ENCODE assay signal across 15 mouse cellular contexts in the genomic region with DNA sequence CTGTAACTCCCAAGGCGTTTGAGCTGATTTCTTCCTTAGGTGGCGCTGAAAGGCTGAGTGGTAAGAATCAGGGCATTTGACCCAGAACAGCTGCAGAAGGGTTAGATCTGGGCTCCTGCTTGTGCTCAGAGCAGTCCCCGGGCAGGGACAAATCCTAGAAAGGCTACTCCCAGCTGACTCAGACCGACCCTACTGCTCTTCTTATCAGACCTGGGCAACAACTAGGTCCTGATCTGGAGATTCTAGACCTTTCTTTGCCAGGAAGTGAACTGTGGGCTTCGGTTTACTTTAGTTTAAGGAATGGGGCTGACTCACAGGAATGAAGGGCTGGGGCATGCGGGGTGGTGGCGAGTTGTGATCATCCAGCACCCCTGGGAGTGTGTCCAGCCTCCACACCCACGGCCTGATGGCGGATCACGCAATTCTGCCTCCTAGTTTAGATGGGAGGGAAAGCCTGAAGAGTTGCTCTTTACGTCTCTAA. TPM values are rescaled to one million over a fixed set of nuclear protein-coding genes. Genes with fewer than 3 reads are reported as not detected.
DNase-seq lines count a peak whose midpoint lies in the region; ATAC-seq lines count a peak whose summit lies in the region.
"Had no signal": no experiment of that assay in that cellular context is flagged by ENCODE, and none has a peak within 500 bp of the region (broad histone marks: within the 10 kb centered on the region; RNA-seq: fewer than 3 reads in every experiment).

No protein-coding gene starts in this region.

- peak overlapping the region; percentile 73 for H3K27ac ChIP-seq in intestine, embryonic 16.5 days (ENCODE audit: low read length)
- no peak overlapping the region for H3K27ac ChIP-seq in midbrain, embryonic 13.5 days
- H3K27ac ChIP-seq: hindbrain, embryonic 15.5 days; liver, embryonic 14.5 days had no signal

- no peak overlapping the region for H3K4me3 ChIP-seq in intestine, embryonic 16.5 days (ENCODE audit: low read length)
- H3K4me3 ChIP-seq in midbrain, embryonic 13.5 days (replicated peaks): no peak overlapping the region
- H3K4me3 ChIP-seq: hindbrain, embryonic 15.5 days had no signal

- intact Hi-C loops in gastrocnemius, postnatal 36 days (cut with DNase I): no loop called here

- H3K4me2 ChIP-seq in intestine, embryonic 16.5 days (ENCODE audit: low read depth, low read length): no peak overlapping the region
- no peak overlapping the region for H3K4me2 ChIP-seq in midbrain, embryonic 13.5 days (replicated peaks)
- H3K4me2 ChIP-seq: hindbrain, embryonic 15.5 days had no signal

- H3K9ac ChIP-seq in intestine, embryonic 16.5 days (ENCODE audit: low read depth, low read length): peak overlapping the region; percentile 40; the same call in 1 of the 2 replicates
- no peak overlapping the region for H3K9ac ChIP-seq in midbrain, embryonic 13.5 days (replicated peaks)
- H3K9ac ChIP-seq: hindbrain, embryonic 15.5 days; liver, embryonic 14.5 days had no signal

- H3K36me3 ChIP-seq in intestine, embryonic 16.5 days (ENCODE audit: control insufficient read depth, insufficient read depth, low read length): no peaks in the 10 kb centered on the region
- H3K36me3 ChIP-seq in midbrain, embryonic 13.5 days: no peaks in the 10 kb centered on the region
- H3K36me3 ChIP-seq: hindbrain, embryonic 15.5 days had no signal

- peak; percentile 22 for DNase-seq in gastrocnemius, postnatal 25 days
- DNase-seq in gastrocnemius, postnatal 36 days: no peak
- peak; percentile 45 for DNase-seq in urinary bladder, adult 2 months (ENCODE audit: low spot score)
- no peak for DNase-seq in urinary bladder, postnatal 10 days (ENCODE audit: low spot score)
- no peak for DNase-seq in cerebellum, postnatal 14 days
- DNase-seq in right cerebral cortex, postnatal 10 days (ENCODE audit: low spot score in 2 of 2): no peak
- DNase-seq: gastrocnemius, postnatal 10 days; kidney, postnatal 14 days; right cerebral cortex, adult 18-20 months had no signal

- H3K9me3 ChIP-seq in intestine, embryonic 16.5 days (ENCODE audit: control insufficient read depth, low read length): no peaks in the 10 kb centered on the region; the same call in 1 of the 2 replicates
- H3K9me3 ChIP-seq in midbrain, embryonic 13.5 days: no peaks in the 10 kb centered on the region
- H3K9me3 ChIP-seq: hindbrain, embryonic 15.5 days had no signal

- 61% methylated on average over 11 of the region's 11 CpGs for WGBS in intestine, embryonic 16.5 days
- 69% methylated on average over 11 of the region's 11 CpGs for WGBS in midbrain, embryonic 13.5 days

- peak; percentile 39 for ATAC-seq in intestine, embryonic 16.5 days
- ATAC-seq in midbrain, embryonic 13.5 days: no peak

- H3K27me3 ChIP-seq in intestine, embryonic 16.5 days (replicated peaks; ENCODE audit: control insufficient read depth, insufficient read depth, low read length): no peaks in the 10 kb centered on the region
- no peaks in the 10 kb centered on the region for H3K27me3 ChIP-seq in midbrain, embryonic 13.5 days
- H3K27me3 ChIP-seq: hindbrain, embryonic 15.5 days had no signal

- peaks cover 10% of the 10 kb centered on the region for H3K4me1 ChIP-seq in intestine, embryonic 16.5 days (ENCODE audit: control insufficient read depth, insufficient read depth, low read length)
- H3K4me1 ChIP-seq in midbrain, embryonic 13.5 days (replicated peaks): no peaks in the 10 kb centered on the region
- H3K4me1 ChIP-seq: hindbrain, embryonic 15.5 days had no signal

RNA-seq across cellular contexts. Expression of gene Flnb, which starts 9.2 kb away (rescaled TPM):
- total RNA-seq in gastrocnemius, postnatal 25 days (2021): 10 to 100 TPM in 1 of 2 experiments, 1 to 10 TPM in 1; 9.2 to 11.6 TPM
- total RNA-seq in gastrocnemius, postnatal 36 days (2021): 1 to 10 TPM; 6.7 to 7.2 TPM
- 47.4 and 48.6 TPM in 2 replicates for polyA plus RNA-seq in urinary bladder, adult 2 months (2012; rRNA removed)
- polyA plus RNA-seq in intestine, embryonic 16.5 days (2015; fragmentation: Nextera tagmentation; extraction: Ambion mirVana): 14.7 and 17.0 TPM in 2 replicates
- 10.8 and 11.3 TPM in 2 replicates for polyA plus RNA-seq in midbrain, embryonic 13.5 days (2015; fragmentation: Nextera tagmentation; extraction: Ambion mirVana)

RNA-seq across cellular contexts. Expression of gene Gm26661, which starts 17.2 kb away (rescaled TPM):
- total RNA-seq in gastrocnemius, postnatal 25 days (2021): not detected
- not detected for total RNA-seq in gastrocnemius, postnatal 36 days (2021)
- polyA plus RNA-seq in urinary bladder, adult 2 months (2012; rRNA removed): not detected in 2 replicates
- polyA plus RNA-seq in intestine, embryonic 16.5 days (2015; fragmentation: Nextera tagmentation; extraction: Ambion mirVana): not detected in 2 replicates
- polyA plus RNA-seq in midbrain, embryonic 13.5 days (2015; fragmentation: Nextera tagmentation; extraction: Ambion mirVana): not detected in 2 replicates
- total RNA-seq: gastrocnemius, postnatal 10 days; left cerebral cortex, postnatal 14 days had no signal
- polyA plus RNA-seq: liver, embryonic 14.5 days; neural tube, embryonic 11.5 days had no signal

Comparison
In these comparisons a context has a peak if more than half of its experiments do, and no peak if none do; other contexts are left out.
1. DNase-seq: peak in gastrocnemius, postnatal 25 days (single experiment) and urinary bladder, adult 2 months (single experiment); none in gastrocnemius, postnatal 36 days (0 of 2), urinary bladder, postnatal 10 days (single experiment), cerebellum, postnatal 14 days (0 of 2) and right cerebral cortex, postnatal 10 days (0 of 2).